Mouse (Mus musculus): ENCODE data around the gene Capn9. TPM values are rescaled to one million over a fixed set of nuclear protein-coding genes. Genes with fewer than 3 reads are reported as not detected.
A peak's percentile ranks its signal among the peaks of the same experiment; 100 is the strongest.

The Capn9 gene
- polyA plus RNA-seq, 1 experiment from 2014 or later = 0.16 TPM

- WGBS = 67% methylated on average over 12 of the region's 12 CpGs
- Histone ChIP-seq H3K4me1 (ENCODE audit: insufficient read depth, low read depth, low read length) (no peaks in the 10 kb centered on the region), H3K27me3 (replicated peaks; ENCODE audit: insufficient read depth, low read length) (no peaks in the 10 kb centered on the region), H3K4me3 (ENCODE audit: low read depth, low read length) (no peak overlapping the region), H3K9me3 (ENCODE audit: low read length) (no peaks in the 10 kb centered on the region), H3K4me2 (replicated peaks; ENCODE audit: low read depth, low read length) (no peak overlapping the region), H3K36me3 (ENCODE audit: insufficient read depth, low read length) (peaks cover 61% of the 10 kb centered on the region), H3K27ac (ENCODE audit: low read length) (no peak overlapping the region), H3K9ac (replicated peaks; ENCODE audit: low read depth) (no peak overlapping the region)
- DNase-seq (ENCODE audit: low spot score) (no peak), ATAC-seq (no peak)
- TF ChIP-seq EP300 (IDR thresholded peaks at IDR 0.05) = no peak
- no peak for TF ChIP-seq CTCF (IDR thresholded peaks at IDR 0.05)
Measured at GRCm38 (mm10) chr8:124540906-124541305, 35.0 kb upstream of the Capn9 start.

DNA sequence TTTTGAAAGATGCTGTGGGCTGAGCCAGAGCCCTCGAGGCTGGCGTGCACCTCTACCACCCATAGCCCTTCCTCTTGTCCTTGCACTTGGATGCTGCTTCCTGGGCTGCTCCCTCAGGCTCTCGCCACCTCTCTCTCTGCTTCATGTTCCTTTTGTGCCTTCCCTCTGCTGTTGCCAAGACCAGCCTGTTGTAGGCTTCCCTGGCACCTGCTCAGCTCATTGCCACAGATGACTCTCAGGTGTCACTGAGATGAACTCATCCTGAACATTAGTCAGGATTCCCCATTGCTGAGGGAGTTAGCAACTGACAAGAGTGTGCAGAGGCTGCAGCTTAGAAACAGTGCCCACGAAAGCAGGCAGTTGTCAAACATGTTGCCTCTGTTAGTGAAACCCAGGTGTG lies 33.9 kb upstream of the Capn9 start:
- no peaks in the 10 kb centered on the region for H3K9me3 ChIP-seq (ENCODE audit: low read length)
- no peak overlapping the region for H3K4me2 ChIP-seq (replicated peaks; ENCODE audit: low read depth, low read length)
- DNase-seq (ENCODE audit: low spot score) = no peak
- no peaks in the 10 kb centered on the region for H3K4me1 ChIP-seq (ENCODE audit: insufficient read depth, low read depth, low read length)
- no peak overlapping the region for H3K27ac ChIP-seq (ENCODE audit: low read length)
- no peak for TF ChIP-seq EP300 (IDR thresholded peaks at IDR 0.05)
- no peak for TF ChIP-seq CTCF (IDR thresholded peaks at IDR 0.05)
- WGBS = 94% methylated on average over 4 of the region's 4 CpGs
- no peak overlapping the region for H3K4me3 ChIP-seq (ENCODE audit: low read depth, low read length)
- no peak overlapping the region for H3K9ac ChIP-seq (replicated peaks; ENCODE audit: low read depth)
- peaks cover 67% of the 10 kb centered on the region for H3K36me3 ChIP-seq (ENCODE audit: insufficient read depth, low read length)
- H3K27me3 ChIP-seq (replicated peaks; ENCODE audit: insufficient read depth, low read length) = no peaks in the 10 kb centered on the region
- no peak for ATAC-seq

DNA sequence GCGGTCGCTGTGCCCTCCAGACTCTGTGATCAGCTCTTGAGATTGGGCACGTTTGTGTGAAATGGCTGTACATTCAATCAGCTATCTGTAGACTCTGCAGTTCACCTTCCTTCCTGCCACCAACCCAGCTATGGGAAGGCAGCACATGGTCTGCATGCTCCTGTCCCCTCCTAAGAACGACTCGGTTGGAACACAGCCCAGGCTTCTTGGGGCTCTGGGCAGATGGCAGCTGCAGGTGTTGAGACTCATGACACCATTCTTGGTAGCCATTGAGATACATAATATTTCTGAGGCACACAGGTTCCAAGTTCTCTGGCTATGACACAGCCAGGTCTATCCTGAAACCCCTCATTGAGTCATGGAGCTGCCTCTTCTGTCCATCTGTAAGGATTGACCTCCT lies 32.6 kb upstream of the Capn9 start:
- Histone ChIP-seq H3K27ac (ENCODE audit: low read length) (no peak overlapping the region), H3K36me3 (ENCODE audit: insufficient read depth, low read length) (peaks cover 66% of the 10 kb centered on the region)
- no peak for ATAC-seq

GRCm38 (mm10) chr8:124546371-124546770 lies 29.5 kb upstream of the Capn9 start:
- no peak for TF ChIP-seq CTCF (IDR thresholded peaks at IDR 0.05)
- TF ChIP-seq EP300 (IDR thresholded peaks at IDR 0.05) = no peak
- H3K36me3 ChIP-seq (ENCODE audit: insufficient read depth, low read length) = peaks cover 70% of the 10 kb centered on the region
- H3K9me3 ChIP-seq (ENCODE audit: low read length) = no peaks in the 10 kb centered on the region
- DNase-seq (ENCODE audit: low spot score) = peak; percentile 18
- ATAC-seq = peak; percentile 47
- no peak overlapping the region for H3K4me2 ChIP-seq (replicated peaks; ENCODE audit: low read depth, low read length)
- no peak overlapping the region for H3K4me3 ChIP-seq (ENCODE audit: low read depth, low read length)
- WGBS = 84% methylated on average over 6 of the region's 6 CpGs
- H3K9ac ChIP-seq (replicated peaks; ENCODE audit: low read depth) = no peak overlapping the region
- H3K4me1 ChIP-seq (ENCODE audit: insufficient read depth, low read depth, low read length) = no peaks in the 10 kb centered on the region
- no peak overlapping the region for H3K27ac ChIP-seq (ENCODE audit: low read length)
- H3K27me3 ChIP-seq (replicated peaks; ENCODE audit: insufficient read depth, low read length) = no peaks in the 10 kb centered on the region

More for the DNA sequence above, 32.6 kb upstream of the Capn9 start:
- no peak for DNase-seq (ENCODE audit: low spot score)
- no peaks in the 10 kb centered on the region for H3K27me3 ChIP-seq (replicated peaks; ENCODE audit: insufficient read depth, low read length)
- 93% methylated on average over 5 of the region's 5 CpGs for WGBS
- TF ChIP-seq CTCF (IDR thresholded peaks at IDR 0.05) (no peak), EP300 (IDR thresholded peaks at IDR 0.05) (no peak)
- no peak overlapping the region for H3K4me2 ChIP-seq (replicated peaks; ENCODE audit: low read depth, low read length)
- H3K9me3 ChIP-seq (ENCODE audit: low read length) = no peaks in the 10 kb centered on the region
- H3K4me1 ChIP-seq (ENCODE audit: insufficient read depth, low read depth, low read length) = no peaks in the 10 kb centered on the region
- no peak overlapping the region for H3K9ac ChIP-seq (replicated peaks; ENCODE audit: low read depth)
- H3K4me3 ChIP-seq (ENCODE audit: low read depth, low read length) = no peak overlapping the region

DNA sequence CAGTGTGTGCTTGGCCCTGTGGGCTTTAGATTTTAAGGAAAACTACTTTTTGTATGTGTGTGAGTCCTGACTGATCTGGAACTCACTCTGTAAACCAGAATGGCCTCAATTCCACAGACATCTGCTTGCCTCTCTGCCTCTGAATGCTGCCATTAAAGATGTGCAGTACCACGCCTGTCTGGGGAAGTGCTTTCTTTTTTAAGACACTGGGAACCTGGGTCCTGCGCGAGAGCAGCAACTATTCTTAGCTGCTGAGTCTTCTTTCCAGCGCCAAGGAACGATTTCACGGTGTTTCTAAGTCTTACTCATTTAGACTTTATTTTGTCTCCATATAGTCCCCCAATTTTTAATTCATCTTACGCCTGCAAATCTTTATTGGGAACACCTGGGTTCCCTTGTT lies 29.1 kb upstream of the Capn9 start:
- TF ChIP-seq EP300 (IDR thresholded peaks at IDR 0.05) (no peak), CTCF (IDR thresholded peaks at IDR 0.05) (no peak)
- ATAC-seq (no peak), DNase-seq (ENCODE audit: low spot score) (no peak)
- H3K27ac ChIP-seq (ENCODE audit: low read length) = no peak overlapping the region
- H3K4me1 ChIP-seq (ENCODE audit: insufficient read depth, low read depth, low read length) = no peaks in the 10 kb centered on the region
- 88% methylated on average over 7 of the region's 7 CpGs for WGBS
- H3K4me2 ChIP-seq (replicated peaks; ENCODE audit: low read depth, low read length) = no peak overlapping the region
- H3K9ac ChIP-seq (replicated peaks; ENCODE audit: low read depth) = no peak overlapping the region
- H3K36me3 ChIP-seq (ENCODE audit: insufficient read depth, low read length) = peaks cover 70% of the 10 kb centered on the region
- H3K27me3 ChIP-seq (replicated peaks; ENCODE audit: insufficient read depth, low read length) = no peaks in the 10 kb centered on the region
- no peak overlapping the region for H3K4me3 ChIP-seq (ENCODE audit: low read depth, low read length)
- no peaks in the 10 kb centered on the region for H3K9me3 ChIP-seq (ENCODE audit: low read length)

- TF ChIP-seq EP300 (IDR thresholded peaks at IDR 0.05) (no peak), CTCF (IDR thresholded peaks at IDR 0.05) (no peak)
- Histone ChIP-seq H3K9me3 (ENCODE audit: low read length) (no peaks in the 10 kb centered on the region), H3K4me3 (ENCODE audit: low read depth, low read length) (no peak overlapping the region), H3K36me3 (ENCODE audit: insufficient read depth, low read length) (peaks cover 69% of the 10 kb centered on the region), H3K27ac (ENCODE audit: low read length) (no peak overlapping the region), H3K4me2 (replicated peaks; ENCODE audit: low read depth, low read length) (no peak overlapping the region), H3K9ac (replicated peaks; ENCODE audit: low read depth) (no peak overlapping the region), H3K4me1 (ENCODE audit: insufficient read depth, low read depth, low read length) (no peaks in the 10 kb centered on the region), H3K27me3 (replicated peaks; ENCODE audit: insufficient read depth, low read length) (no peaks in the 10 kb centered on the region)
- WGBS = 53% methylated on average over 11 of the region's 11 CpGs
- ATAC-seq (no peak), DNase-seq (ENCODE audit: low spot score) (no peak)
Measured at GRCm38 (mm10) chr8:124547269-124547668, 28.6 kb upstream of the Capn9 start.

DNA sequence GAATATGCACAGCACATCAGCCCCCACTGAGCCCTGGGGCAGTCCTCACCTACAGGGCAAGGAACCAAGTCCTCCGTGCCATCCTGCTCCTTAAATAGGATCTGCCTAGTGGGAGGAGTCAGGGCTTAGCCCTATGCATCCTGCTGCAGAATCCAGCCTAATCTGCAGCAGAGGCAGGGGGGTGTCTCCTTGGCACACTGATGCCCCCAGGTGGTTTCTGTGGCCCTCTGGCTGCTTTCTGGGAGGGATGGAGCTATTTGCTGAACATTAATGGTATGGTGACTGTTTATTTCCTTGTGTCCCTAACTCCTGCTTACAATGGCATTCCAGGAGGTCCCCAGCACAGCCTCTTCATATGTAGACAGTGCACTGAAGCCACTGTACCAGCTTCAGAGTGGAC lies 27.7 kb upstream of the Capn9 start:
- Histone ChIP-seq H3K9me3 (ENCODE audit: low read length) (no peaks in the 10 kb centered on the region), H3K9ac (replicated peaks; ENCODE audit: low read depth) (no peak overlapping the region), H3K27ac (ENCODE audit: low read length) (no peak overlapping the region), H3K4me3 (ENCODE audit: low read depth, low read length) (no peak overlapping the region), H3K4me1 (ENCODE audit: insufficient read depth, low read depth, low read length) (no peaks in the 10 kb centered on the region), H3K27me3 (replicated peaks; ENCODE audit: insufficient read depth, low read length) (no peaks in the 10 kb centered on the region), H3K36me3 (ENCODE audit: insufficient read depth, low read length) (peaks cover 66% of the 10 kb centered on the region), H3K4me2 (replicated peaks; ENCODE audit: low read depth, low read length) (no peak overlapping the region)
- DNase-seq (ENCODE audit: low spot score) = no peak
- TF ChIP-seq CTCF (IDR thresholded peaks at IDR 0.05) (no peak), EP300 (IDR thresholded peaks at IDR 0.05) (no peak)
- ATAC-seq = no peak
- WGBS = 72% methylated on average over 1 of the region's 1 CpGs
